Mouse (Mus musculus) embryo, embryonic 11 days (tissue): ENCODE results near the gene Elk4.

Experiments used
- DNase-seq: peaks from one replicate; pipeline ENCODE4 v3.0.0-alpha.2; 2015

Elk4 gene

DNA sequence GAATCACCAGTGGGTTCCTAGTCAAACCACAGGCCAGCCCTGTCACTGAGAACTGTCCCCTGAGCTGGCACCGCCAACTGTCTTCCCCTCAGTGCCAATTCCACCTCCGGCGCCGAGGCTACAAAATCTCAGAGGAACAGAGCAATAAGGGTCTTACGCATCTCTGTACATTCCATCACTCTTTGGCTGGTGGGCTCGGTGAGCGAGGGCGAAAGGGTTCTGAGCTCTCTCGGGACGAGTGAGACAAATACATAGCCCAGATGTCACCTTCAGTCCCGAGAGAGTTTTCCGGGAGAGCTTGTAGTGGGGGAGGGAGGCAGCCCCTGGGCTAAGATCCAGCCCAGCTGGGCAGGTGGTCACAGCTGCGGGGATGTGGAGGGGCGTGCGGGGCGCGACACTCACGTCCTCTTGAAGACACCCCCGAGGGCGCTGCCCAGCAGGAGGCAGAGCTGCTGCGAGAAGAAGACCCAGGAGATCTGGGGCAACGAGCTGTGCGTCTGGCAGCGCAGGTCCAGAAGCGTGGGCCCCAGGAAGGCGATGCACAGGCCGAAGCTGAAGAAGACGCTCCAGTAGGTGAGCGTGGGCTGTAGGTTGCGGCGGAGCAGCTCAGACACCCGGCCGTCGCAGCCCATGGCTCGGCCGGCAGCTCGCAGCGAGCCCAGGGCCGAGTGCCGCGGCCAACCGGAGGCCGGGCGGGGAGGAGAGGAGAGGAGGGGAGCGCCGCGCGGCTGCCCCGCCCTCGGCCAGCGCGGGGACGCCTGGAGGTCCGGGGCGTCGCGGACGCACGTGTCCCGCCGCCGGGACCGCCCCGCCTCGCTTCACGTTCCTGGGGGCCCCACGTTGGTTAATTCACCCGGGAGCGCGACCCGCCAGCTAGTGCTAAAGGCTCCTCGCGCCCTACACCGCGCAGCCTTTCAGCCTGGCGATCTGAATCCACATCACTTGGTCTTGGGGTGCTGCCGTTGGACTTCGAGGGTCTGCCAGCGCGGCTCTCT is 60.2 kb downstream of the Elk4 start, which contains the start of gene Mfsd4a:
Gene Mfsd4a, minus strand, starts transcription at position 802 of the 995 bp plus-strand sequence.
- peak; percentile 78 for DNase-seq

DNA sequence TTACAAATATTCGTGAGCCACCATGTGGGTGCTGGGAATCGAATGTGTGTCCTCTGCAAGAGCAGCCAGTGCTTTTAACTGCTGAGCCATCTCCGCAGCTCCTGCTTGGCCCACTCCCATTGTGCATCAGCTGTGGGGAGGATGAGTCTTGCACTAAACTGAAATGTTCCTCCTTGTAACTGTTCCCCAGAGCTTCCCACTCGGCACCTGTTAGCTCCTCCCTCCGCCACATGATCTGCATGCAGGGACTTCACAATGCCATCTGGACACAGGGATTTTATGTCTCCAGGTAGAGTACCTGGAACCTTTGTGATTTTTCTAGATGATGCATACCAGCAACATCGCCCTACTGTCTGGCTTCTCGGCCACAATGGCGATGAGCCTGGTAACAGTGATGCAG is 62.0 kb downstream of the Elk4 start:
- DNase-seq, result no peak

DNA sequence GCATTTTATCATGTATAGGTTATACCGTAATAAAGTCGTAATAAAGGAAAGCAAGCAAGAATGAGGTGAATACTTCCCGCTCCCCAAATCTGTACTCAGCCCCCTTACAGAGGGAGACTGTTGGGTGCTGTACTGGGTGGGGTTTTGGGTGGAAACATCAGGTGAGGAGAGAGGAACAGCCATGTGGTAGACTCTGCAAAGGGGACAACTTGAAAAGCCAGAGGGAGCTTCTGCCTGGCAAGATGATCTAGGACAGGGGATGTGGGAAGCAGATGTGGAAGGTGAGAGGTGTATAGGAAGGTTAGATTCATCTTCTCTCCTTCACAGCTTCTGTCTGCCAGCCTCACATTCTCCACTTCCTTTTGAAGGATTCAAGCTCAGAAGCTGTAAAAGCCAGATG is 63.3 kb downstream of the Elk4 start:
- DNase-seq, result no peak

DNA sequence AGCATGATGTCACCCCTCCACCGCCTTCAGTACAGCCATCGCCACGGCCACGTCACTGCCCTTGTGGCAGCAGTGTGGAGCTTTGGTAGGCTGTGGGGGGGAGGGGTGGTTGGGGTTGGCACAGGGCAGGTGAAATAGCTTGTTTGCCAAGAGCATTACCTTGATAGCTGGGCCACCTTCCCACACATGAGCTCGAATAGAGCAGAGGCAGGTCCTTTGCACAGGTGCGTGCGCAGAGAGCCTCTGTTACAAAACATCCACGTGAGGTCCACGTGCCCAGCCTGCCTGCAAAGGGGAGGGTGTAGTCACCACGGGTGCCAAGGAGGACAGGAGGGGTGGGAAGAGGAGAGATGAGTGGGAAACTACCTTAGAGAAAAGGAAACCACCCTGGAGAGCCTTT is 68.2 kb downstream of the Elk4 start:
- no peak for DNase-seq

DNA sequence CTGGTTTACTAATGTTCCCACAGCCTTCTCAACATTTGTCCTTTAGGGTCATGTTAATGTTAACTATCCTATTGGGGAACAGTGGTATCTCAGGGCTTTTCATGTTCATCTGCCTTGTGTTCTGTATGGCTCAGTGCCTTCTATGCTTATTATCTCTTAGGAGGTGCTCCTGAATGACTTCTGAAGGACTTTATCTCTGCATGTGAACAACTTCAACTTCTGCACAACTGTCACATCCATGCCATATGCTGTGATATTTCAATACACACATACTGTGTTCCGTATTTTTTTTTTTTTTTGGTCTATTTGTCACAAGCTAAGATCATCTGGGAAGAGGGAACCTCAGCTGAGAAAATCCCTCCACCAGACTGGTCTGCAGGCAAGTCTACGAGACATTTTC is 71.0 kb downstream of the Elk4 start:
- no peak for DNase-seq
